Mouse (Mus musculus) left cerebral cortex, postnatal 14 days (tissue): ENCODE measurements around the gene Zfp651. TPM values are rescaled to one million over a fixed set of nuclear protein-coding genes. Genes with fewer than 3 reads are reported as not detected.

Experiments used
- DNase-seq, 2 experiments: peaks; one replicate each; pipeline ENCODE4 v3.0.0; 2021 to 2022; ENCODE audit warnings: low spot score in 2 of 2, mixed read lengths in 1 of 2
- intact Hi-C: fragments of 180-260 bp; cut with DNase I; formaldehyde crosslinking; loops from one replicate; pipeline ENCODE4 v1.15.1; 2025
- long read RNA-seq, 2 experiments: library from polyadenylated mRNA; stranded (forward); transcript quantifications; one replicate each; pipeline ENCODE4 v2.0.0; 2021
- total RNA-seq, 2 experiments: library from RNA; stranded (reverse); gene quantifications; 2 replicates each; pipeline ENCODE4 v1.2.3; 2021

Gene Zfp651
- 100 to 1,000 TPM; 112 to 127 TPM for total RNA-seq
- long read RNA-seq, experiment 1, full-length matches to known transcripts: 21 of 72 reads
- long read RNA-seq, experiment 1, partial matches to known transcripts: 21 of 72 reads
- long read RNA-seq, experiment 1, other reads (novel, unspliced or antisense): 30 of 72 reads
- long read RNA-seq, experiment 2, full-length matches to known transcripts: 17 of 84 reads
- long read RNA-seq, experiment 2, partial matches to known transcripts: 33 of 84 reads
- long read RNA-seq, experiment 2, other reads (novel, unspliced or antisense): 34 of 84 reads

DNA sequence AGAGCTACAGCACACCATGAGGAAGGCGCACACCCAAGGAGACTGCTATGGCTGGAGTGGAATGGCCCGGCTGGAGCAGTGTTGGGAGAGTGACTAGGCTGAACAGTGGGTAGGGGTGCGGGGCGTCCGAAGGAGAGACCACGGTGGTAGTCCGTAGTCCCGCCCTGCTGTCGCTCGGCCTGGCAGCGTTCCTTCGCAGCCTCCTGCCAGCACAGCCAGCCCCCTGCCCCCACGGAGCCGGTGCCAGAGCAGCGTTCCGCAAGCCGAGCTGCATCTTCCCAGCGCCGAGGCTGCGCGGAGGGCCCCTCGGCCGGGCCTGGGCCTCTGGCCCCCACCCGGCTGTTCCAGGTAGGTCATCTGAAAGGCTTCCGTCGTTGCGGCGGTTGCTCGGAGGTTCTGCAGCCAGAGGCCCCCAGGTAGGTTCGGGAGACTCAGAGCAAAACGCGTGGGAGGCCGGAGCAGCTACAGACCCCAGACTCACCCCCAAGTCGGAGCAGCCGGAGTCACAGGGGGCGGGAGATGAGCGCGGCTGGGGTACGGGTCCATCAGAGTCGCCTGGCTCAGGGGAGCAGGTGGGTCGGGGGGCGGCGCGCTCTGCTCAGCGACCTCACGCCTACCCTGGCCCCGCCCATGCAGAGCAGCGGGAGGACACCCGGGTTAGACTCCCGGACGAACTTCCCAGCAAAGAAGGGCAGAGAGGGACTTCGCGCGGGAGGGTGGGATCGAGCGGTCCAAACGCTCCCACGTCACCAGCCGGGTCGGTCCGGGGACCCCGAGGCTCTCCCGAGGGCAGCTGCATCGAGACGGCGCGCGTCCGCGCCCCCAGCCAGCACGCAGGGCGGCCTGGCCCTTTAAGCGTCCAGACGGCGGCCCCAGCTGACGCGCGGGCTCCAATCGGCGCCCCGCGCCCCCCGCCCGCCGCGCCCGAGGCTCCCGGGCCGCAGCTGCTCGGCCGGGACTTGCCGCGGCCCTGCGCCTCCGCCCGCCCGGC, at the start of gene Zfp651:
Gene Zfp651, plus strand, starts transcription at position 240 of the 991 bp plus-strand sequence.
- peak; percentile 77 to 81 for DNase-seq
- intact Hi-C loops: loop anchor here (2.0 kb wide), 1 partner anchor 71 kb away; no protein-coding TSS in a partner anchor

DNA sequence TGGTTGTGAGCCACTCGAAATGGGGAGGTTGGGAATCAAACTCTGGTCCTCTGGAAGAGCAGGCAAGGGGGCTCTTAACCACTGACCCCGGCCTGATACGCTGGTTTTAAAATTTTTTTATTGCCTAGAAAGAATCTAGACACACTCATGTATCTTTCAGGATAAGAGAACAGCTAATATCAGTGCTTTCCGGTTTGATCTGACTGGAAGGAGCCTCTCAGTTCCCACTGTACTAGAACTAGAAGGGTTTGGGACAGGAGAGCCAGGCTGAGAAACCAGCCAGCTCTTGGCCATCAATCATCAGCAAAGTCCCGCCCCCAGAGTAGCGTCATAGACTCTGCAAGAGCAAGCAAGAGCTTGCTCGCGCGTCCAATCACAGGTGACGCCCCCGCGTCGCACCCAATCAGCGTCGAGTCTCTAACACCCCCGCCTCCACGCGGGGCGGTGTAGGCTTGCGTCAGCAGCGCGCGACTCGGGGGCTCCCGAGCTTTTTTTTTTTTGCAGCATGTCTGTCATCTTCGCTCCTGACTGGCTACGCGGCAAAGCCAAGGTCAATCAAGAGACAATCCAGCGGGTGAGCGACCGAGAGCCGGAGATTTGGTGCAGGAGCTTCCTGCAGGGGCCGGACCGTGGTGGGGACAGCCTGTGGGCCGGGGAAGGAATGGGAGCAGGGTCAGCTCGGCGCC, 49.1 kb upstream of the Zfp651 start, which contains the start of gene Ss18l2:
Gene Ss18l2, plus strand, starts transcription at position 432 of the 686 bp plus-strand sequence.
- intact Hi-C loops: no loop called here
- DNase-seq: peak; percentile 99

DNA sequence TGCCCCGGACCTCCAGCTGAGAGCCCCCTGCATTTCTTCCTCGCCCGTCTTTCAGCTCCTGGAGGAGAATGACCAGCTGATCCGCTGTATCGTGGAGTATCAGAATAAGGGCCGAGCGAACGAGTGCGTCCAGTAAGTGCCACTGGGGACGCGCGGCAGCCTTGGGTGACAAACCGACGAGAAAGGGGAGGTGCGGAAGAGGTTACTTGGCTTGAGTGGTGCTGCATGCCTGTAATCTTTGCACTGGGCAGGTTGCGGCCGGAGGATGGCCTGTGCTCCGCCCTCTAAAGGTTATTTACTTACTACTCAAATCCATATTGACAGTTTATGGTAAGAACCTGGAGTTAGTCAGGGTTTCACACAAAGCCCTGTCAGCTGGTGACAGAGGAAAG, 48.5 kb upstream of the Zfp651 start:
- no peak for DNase-seq
- intact Hi-C loops: no loop called here

DNA sequence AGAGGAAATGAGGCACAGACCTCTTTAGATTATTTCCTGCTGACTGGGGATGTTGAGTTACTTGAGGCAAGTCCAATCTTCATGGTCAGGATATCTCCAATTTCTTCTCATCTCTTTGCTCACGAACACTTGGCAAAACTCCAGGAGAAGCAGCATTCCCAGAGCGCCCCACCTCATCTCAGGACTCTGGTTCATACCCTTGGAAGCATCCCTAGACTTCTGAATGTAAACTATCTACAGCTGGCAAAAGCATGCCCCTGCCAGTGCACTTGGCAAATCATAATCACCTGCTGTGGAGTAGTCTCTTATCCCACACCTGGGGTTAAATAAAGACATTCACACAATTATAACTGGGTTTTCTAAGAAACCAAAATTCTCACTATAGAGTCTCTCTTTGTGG, 42.1 kb upstream of the Zfp651 start:
- intact Hi-C loops: no loop called here
- DNase-seq: no peak

- intact Hi-C loops: no loop called here
- no peak for DNase-seq
These were observed 40.9 kb upstream of the Zfp651 start for GRCm38 (mm10) chr9:121718070-121718705.

- intact Hi-C loops: no loop called here
- DNase-seq: peak; percentile 98 to 99
These were observed 40.3 kb upstream of the Zfp651 start, which contains the start of gene Nktr for GRCm38 (mm10) chr9:121718792-121719318. Nktr (plus strand) TSS chr9:121719169.

DNA sequence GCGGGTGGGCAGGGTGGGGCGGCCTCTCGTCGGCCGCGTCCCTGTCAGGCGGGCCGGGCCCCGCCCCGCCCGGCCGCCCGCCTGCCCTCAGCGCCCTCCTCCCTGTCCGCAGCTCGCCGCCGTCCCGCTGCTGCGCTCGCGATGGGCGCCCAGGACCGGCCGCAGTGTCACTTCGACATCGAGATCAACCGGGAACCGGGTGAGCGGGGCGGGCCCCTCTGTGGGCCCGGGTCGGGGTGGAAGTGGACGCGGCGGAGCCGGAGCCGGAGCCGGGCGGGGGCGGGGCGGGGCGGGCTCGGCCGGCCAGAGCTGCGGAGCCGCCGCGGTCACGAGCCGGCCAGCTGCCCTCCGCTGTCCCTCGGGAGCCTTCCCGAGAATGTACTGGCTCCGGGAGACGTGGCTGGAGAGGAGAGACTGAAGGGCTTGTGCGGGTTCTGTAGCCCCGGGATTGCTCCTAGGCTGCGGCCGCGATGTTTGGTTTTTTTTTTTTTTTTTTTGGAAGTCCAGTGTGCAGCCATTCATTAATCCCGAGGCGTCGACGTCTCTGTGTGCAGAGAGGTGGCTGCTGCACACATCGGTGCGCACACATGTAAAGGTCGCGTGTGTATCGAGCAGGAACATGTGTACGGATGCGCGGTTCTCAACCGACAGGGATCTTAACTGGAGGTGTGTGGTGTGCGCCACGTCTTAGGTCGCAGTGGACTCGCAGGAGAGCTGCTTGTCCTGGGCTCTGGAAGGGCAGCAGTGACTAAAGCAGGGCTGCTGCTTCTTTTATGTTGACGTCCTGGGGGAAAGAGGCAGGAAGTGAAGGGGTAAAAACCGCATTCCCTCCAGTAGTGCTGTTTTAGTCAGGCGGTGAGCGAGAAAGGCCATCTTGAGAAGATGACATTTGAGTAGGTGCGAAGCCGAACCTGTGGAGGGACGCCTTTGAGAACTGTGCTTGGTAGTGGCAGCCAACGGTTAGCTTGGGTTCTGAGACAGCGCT, 39.5 kb upstream of the Zfp651 start:
- DNase-seq: no peak
- intact Hi-C loops: no loop called here

GRCm38 (mm10) chr9:121740490-121740889, 18.6 kb upstream of the Zfp651 start:
- intact Hi-C loops: no loop called here
- no peak for DNase-seq

- intact Hi-C loops: no loop called here
- DNase-seq: no peak
These were observed 18.0 kb upstream of the Zfp651 start for GRCm38 (mm10) chr9:121741168-121741567.

GRCm38 (mm10) chr9:121744051-121744450, 15.1 kb upstream of the Zfp651 start:
- DNase-seq: no peak
- intact Hi-C loops: no loop called here

GRCm38 (mm10) chr9:121752774-121753173, 6.4 kb upstream of the Zfp651 start:
- intact Hi-C loops: no loop called here
- peak in 1 of 2 experiments; percentile 52 for DNase-seq

- DNase-seq: no peak
- intact Hi-C loops: no loop called here
These were observed 4.5 kb upstream of the Zfp651 start for GRCm38 (mm10) chr9:121754624-121755023.

DNA sequence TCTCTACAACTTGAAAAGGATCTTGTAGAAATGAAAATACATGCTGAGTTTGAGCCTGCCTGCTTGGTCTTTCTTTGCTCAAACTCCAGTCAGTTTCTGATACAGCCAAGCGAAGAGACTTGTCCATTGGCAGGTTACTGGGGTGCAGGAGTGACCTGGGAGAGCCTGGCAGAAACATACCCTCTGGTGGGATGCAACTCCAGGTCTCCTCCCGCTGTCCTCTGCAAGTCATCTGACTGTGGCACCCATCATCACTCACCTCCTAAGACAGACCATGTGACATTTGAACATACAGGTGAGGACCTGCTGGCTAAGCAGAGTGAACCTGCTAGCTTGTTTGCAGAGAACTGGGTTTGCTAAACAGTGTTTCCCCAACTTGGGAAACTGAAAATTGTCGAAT, 2.3 kb upstream of the Zfp651 start:
- no peak for DNase-seq
- intact Hi-C loops: no loop called here

DNA sequence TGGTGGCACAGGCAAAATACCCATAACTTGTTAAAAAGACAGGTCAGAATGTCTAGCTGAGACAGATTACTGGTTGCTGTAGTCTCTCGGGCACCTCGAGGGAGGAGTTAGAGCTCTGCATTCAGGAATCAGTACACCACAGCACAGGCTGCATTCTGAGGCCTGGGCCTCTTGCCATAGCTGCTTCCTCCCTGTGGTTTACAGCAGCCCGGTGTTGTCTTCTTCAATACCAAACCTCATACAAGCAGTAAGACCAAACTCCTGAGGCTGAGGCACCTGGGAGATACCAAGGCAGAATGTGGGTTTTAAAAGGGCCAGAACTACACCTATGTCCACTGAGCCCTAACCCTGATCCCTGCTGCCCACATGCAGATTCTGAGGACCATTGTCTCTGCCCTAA, 1.7 kb upstream of the Zfp651 start:
- DNase-seq: peak in 1 of 2 experiments; percentile 72
- intact Hi-C loops: no loop called here

DNA sequence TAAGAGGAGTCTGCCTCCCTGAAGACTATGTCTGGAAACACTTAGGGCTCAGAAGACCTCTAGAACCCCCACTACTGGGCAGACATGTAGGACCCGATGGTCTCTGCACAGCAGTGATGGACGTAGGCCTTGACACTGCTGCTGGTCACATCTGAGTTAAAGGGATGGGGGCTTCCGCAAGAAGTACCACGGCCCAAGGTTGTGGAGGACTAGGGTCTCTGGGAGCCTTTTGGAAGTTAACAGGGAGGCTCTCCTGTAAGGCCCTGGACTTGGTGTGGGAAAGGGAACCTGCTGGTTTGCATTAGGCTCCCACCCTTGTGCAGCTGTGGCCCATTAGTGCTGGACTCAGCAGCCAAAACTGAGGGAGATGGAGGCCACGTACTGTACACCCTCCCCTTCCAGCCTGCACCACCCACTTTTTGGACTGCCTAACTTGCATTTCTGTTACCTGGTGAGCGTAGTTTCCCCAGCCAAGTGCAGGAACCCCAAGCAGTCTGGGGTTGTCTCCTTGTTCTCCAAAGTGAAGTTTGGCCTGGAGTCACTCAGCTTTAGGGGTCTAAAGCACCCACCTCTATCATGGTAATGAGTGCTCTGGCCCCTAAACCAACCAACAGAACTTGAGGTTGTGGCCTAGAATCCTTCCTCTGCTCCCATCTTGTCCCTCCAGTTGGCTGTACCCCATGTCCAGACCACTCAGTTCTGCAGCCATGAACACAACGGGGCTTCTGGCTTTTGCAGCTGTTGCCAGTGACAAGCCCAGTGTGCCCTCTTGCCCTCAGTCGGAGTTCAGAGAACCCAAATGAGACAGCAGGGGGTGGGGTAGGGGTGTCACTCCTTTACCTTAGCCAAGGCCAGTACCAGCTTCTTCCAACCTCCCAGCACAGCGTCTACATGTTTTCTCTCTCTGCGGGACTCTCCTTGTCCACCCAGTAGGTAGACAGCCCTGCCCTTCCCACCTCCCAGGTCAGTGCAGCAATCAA, 1.0 kb upstream of the Zfp651 start:
- intact Hi-C loops: loop anchor here (2.0 kb wide), 1 partner anchor 73 kb away; no protein-coding TSS in a partner anchor
- DNase-seq: peak in 1 of 2 experiments; percentile 22

- peak in 1 of 2 experiments; percentile 57 for DNase-seq
- intact Hi-C loops: no loop called here
These were observed 1.4 kb downstream of the Zfp651 start for GRCm38 (mm10) chr9:121760271-121761090.
